Mouse (Mus musculus) erythroblast, embryonic 14.5 days (primary cell): ENCODE results near the gene Vps11.

Source experiments
- GATA1 ChIP-seq: IDR thresholded peaks from 2 replicates; pipeline ENCODE4 v1.6.1; 2012; ENCODE audit warnings: low read length, inconsistent platforms, mixed read lengths
- TAL1 ChIP-seq: IDR thresholded peaks from 3 replicates; pipeline ENCODE4 v1.6.1; 2012; ENCODE audit warnings: low read length, inconsistent platforms, mixed read lengths

DNA sequence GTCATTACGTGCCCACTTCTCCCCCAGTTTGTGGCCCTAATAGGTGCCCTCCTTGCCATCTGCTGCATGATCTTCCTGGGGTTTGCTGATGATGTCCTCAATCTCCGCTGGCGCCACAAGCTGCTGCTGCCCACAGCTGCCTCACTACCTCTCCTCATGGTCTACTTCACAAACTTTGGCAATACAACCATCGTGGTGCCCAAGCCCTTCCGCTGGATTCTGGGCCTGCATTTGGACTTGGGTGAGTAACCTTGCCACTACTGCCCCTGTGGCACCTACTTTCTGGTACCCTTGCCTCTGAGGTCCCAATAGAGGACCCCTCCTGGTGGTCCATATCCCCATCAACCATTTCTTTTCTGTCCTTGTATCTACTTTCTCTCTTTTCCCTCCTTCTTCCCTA is 33.5 kb downstream of the Vps11 start:
- TF ChIP-seq TAL1 (no peak), GATA1 (no peak)
